Mouse (Mus musculus) stomach, postnatal 0 days (tissue): ENCODE data around the gene Ppp4r3b.

Source experiments
- CTCF ChIP-seq: IDR thresholded peaks from 2 replicates; pipeline ENCODE4 v1.5.1; 2016; ENCODE audit warnings: antibody characterized with exemption, low read depth, mild to moderate bottlenecking, moderate library complexity
- EP300 ChIP-seq: optimal IDR thresholded peaks from 2 replicates; pipeline ENCODE3; 2016; ENCODE audit warnings: antibody characterized with exemption

GRCm38 (mm10) chr11:29254643-29255042 lies 82.0 kb downstream of the Ppp4r3b start:
- no peak for TF ChIP-seq CTCF
- TF ChIP-seq EP300 = no peak
